In genomic region chr3:146318520-146318938, GRCm38 (mm10) we compare ENCODE assay signal across 8 mouse cellular contexts.
DNase-seq lines count a peak whose midpoint lies in the region; ATAC-seq lines count a peak whose summit lies in the region.
"Had no signal": no experiment of that assay in that cellular context is flagged by ENCODE, and none has a peak within 500 bp of the region (broad histone marks: within the 10 kb centered on the region; RNA-seq: fewer than 3 reads in every experiment).

No protein-coding gene starts in this region.

- H3K4me2 ChIP-seq in hindbrain, embryonic 13.5 days, result peak overlapping the region; percentile 34
- H3K4me2 ChIP-seq in midbrain, embryonic 15.5 days, result peak overlapping the region; percentile 39

- H3K4me1 ChIP-seq in embryonic facial prominence, embryonic 10.5 days, result peaks cover 22% of the 10 kb centered on the region
- peaks cover 18% of the 10 kb centered on the region for H3K4me1 ChIP-seq in hindbrain, embryonic 13.5 days (replicated peaks)
- H3K4me1 ChIP-seq in midbrain, embryonic 15.5 days, result peaks cover 18% of the 10 kb centered on the region

- peak; percentile 55 for DNase-seq in embryo, embryonic 10 days (ENCODE audit: low spot score)
- peak; percentile 49 for DNase-seq in embryonic facial prominence, embryonic 10.5 days (ENCODE audit: low spot score)
- no peak for DNase-seq in urinary bladder, postnatal 10 days (ENCODE audit: low spot score)
- DNase-seq in thymus, postnatal 10 days (ENCODE audit: low spot score in 2 of 2), result no peak
- no peak for DNase-seq in c-Kit-positive CD71-positive TER-119-positive erythroid progenitor cells, embryonic 14.5 days (ENCODE audit: low spot score)
- DNase-seq: kidney, postnatal 10 days had no signal

- 39% methylated on average over 16 of the region's 16 CpGs for WGBS in embryonic facial prominence, embryonic 10.5 days
- 53% methylated on average over 16 of the region's 16 CpGs for WGBS in hindbrain, embryonic 13.5 days
- 30% methylated on average over 16 of the region's 16 CpGs for WGBS in midbrain, embryonic 15.5 days

- H3K9me3 ChIP-seq in embryonic facial prominence, embryonic 10.5 days, result no peaks in the 10 kb centered on the region
- no peaks in the 10 kb centered on the region for H3K9me3 ChIP-seq in hindbrain, embryonic 13.5 days
- no peaks in the 10 kb centered on the region for H3K9me3 ChIP-seq in midbrain, embryonic 15.5 days

- H3K27ac ChIP-seq in embryonic facial prominence, embryonic 10.5 days (replicated peaks), result peak overlapping the region; percentile 45
- peak overlapping the region; percentile 76 for H3K27ac ChIP-seq in hindbrain, embryonic 13.5 days
- peak overlapping the region; percentile 68 for H3K27ac ChIP-seq in midbrain, embryonic 15.5 days

- ATAC-seq in hindbrain, embryonic 13.5 days (ENCODE audit: low FRiP score), result peak; percentile 50
- ATAC-seq in midbrain, embryonic 15.5 days (replicated peaks), result peak; percentile 76; the same call in 1 of the 2 replicates

- no peak overlapping the region for H3K9ac ChIP-seq in hindbrain, embryonic 13.5 days
- peak overlapping the region; percentile 19; the same call in 1 of the 2 replicates for H3K9ac ChIP-seq in midbrain, embryonic 15.5 days

- peaks cover 15% of the 10 kb centered on the region for H3K27me3 ChIP-seq in embryonic facial prominence, embryonic 10.5 days (replicated peaks; ENCODE audit: low read depth, poor library complexity, severe bottlenecking)
- peaks cover 16% of the 10 kb centered on the region; the same call in 1 of the 2 replicates for H3K27me3 ChIP-seq in hindbrain, embryonic 13.5 days
- H3K27me3 ChIP-seq in midbrain, embryonic 15.5 days (replicated peaks), result no peaks in the 10 kb centered on the region

- peak overlapping the region; percentile 9; the same call in 1 of the 2 replicates for H3K4me3 ChIP-seq in embryonic facial prominence, embryonic 10.5 days
- H3K4me3 ChIP-seq in hindbrain, embryonic 13.5 days, result no peak overlapping the region
- H3K4me3 ChIP-seq in midbrain, embryonic 15.5 days, result no peak overlapping the region

- H3K36me3 ChIP-seq in embryonic facial prominence, embryonic 10.5 days (replicated peaks), result no peaks in the 10 kb centered on the region
- no peaks in the 10 kb centered on the region for H3K36me3 ChIP-seq in hindbrain, embryonic 13.5 days
- H3K36me3 ChIP-seq in midbrain, embryonic 15.5 days (replicated peaks), result no peaks in the 10 kb centered on the region

Comparison
In these comparisons a context has a peak if more than half of its experiments do, and no peak if none do; other contexts are left out.
1. DNase-seq: peak in embryo, embryonic 10 days (single experiment) and embryonic facial prominence, embryonic 10.5 days (single experiment); none in urinary bladder, postnatal 10 days (single experiment), thymus, postnatal 10 days (0 of 2) and c-Kit-positive CD71-positive TER-119-positive erythroid progenitor cells, embryonic 14.5 days (single experiment).
2. Peak in every context shown above with its lines, with median percentiles within 50 percentile points of each other: H3K27ac ChIP-seq.